Mouse (Mus musculus) testis, adult 2 months (tissue): ENCODE data around the gene Ulk3.

Source experiments
- CTCF ChIP-seq: fragments of 200-500 bp; IDR thresholded peaks from 2 replicates; pipeline ENCODE4 v1.5.1; 2012; ENCODE audit warnings: low read depth, mild to moderate bottlenecking, inconsistent platforms, low read length, moderate library complexity; ENCODE audit not compliant: control insufficient read depth, insufficient read depth, insufficient replicate concordance
- POLR2A ChIP-seq: fragments of 200-500 bp; IDR thresholded peaks from 2 replicates; pipeline ENCODE4 v1.6.1; 2012; ENCODE audit warnings: low read depth, mild to moderate bottlenecking, inconsistent platforms, low read length, moderate library complexity; ENCODE audit not compliant: control insufficient read depth

GRCm38 (mm10) chr9:57577144-57577849, 12.0 kb upstream of the Ulk3 start:
- TF ChIP-seq CTCF: no peak
- TF ChIP-seq POLR2A: no peak
